Mouse (Mus musculus) embryonic facial prominence, embryonic 12.5 days (tissue): ENCODE results near the gene Nat8f1. TPM values are rescaled to one million over a fixed set of nuclear protein-coding genes. Genes with fewer than 3 reads are reported as not detected.
"Not testable (repeated sequence)": the region's sequence is repeated elsewhere in the genome, so short reads cannot be mapped to it uniquely, and the experiment has no call there.

Source experiments
- ATAC-seq: fragments of 200-750 bp; cut with Nextera tagmentation; 2 replicates; pipeline ENCODE4 v1.8.0; 2017; ENCODE audit not compliant: insufficient number of reproducible peaks, insufficient read depth, low FRiP score, low TSS enrichment
- H3K27ac ChIP-seq: fragments of 300-500 bp; sonication (generic); 2 replicates; pipeline ENCODE4 v1.5.1; 2016; ENCODE audit warnings: mild to moderate bottlenecking
- H3K27me3 ChIP-seq: fragments of 300-500 bp; sonication (generic); 2 replicates; pipeline ENCODE4 v1.6.1; 2016; ENCODE audit warnings: mild to moderate bottlenecking, moderate library complexity
- H3K36me3 ChIP-seq: fragments of 300-500 bp; sonication (generic); 2 replicates; pipeline ENCODE4 v1.6.1; 2016; ENCODE audit warnings: mild to moderate bottlenecking
- H3K4me1 ChIP-seq: fragments of 300-500 bp; sonication (generic); 2 replicates; pipeline ENCODE4 v1.6.1; 2016
- H3K4me2 ChIP-seq: fragments of 300-500 bp; sonication (generic); replicated peaks from 2 replicates; pipeline ENCODE4 v1.6.1; 2016; ENCODE audit warnings: mild to moderate bottlenecking, moderate library complexity
- H3K4me3 ChIP-seq: fragments of 300-500 bp; sonication (generic); 2 replicates; pipeline ENCODE4 v1.5.1; 2016; ENCODE audit warnings: mild to moderate bottlenecking
- H3K9ac ChIP-seq: fragments of 300-500 bp; sonication (generic); 2 replicates; pipeline ENCODE4 v1.6.1; 2016; ENCODE audit warnings: mild to moderate bottlenecking, moderate library complexity
- H3K9me3 ChIP-seq: fragments of 300-500 bp; sonication (generic); 2 replicates; pipeline ENCODE4 v1.6.1; 2016; ENCODE audit warnings: mild to moderate bottlenecking, moderate library complexity
- WGBS: fragments of 180-500 bp; shearing (Covaris S2); methylation state at CpG from one replicate; pipeline ENCODE4 v1.1.7; 2016; 5-methylcytosine and 5-hydroxymethylcytosine counted together
- polyA plus RNA-seq: library from polyadenylated mRNA; unstranded; fragments of >200 nt; fragmentation: Nextera tagmentation; extraction: Ambion mirVana; gene quantifications from 2 replicates; pipeline ENCODE4 v1.2.1, GENCODE M21; 2016

The Nat8f1 gene
- polyA plus RNA-seq, 1 experiment from 2014 or later, result 8.3 TPM

- H3K9me3 ChIP-seq, result no peaks in the 10 kb centered on the region
- no peaks in the 10 kb centered on the region for H3K4me1 ChIP-seq
- WGBS, result 88% methylated on average over 9 of the region's 9 CpGs
- no peak overlapping the region for H3K27ac ChIP-seq
- H3K27me3 ChIP-seq, result no peaks in the 10 kb centered on the region
- ATAC-seq, result no peak
- H3K36me3 ChIP-seq, result peaks cover 66% of the 10 kb centered on the region
- H3K4me2 ChIP-seq, result no peak overlapping the region
- no peak overlapping the region for H3K4me3 ChIP-seq
- H3K9ac ChIP-seq, result no peak overlapping the region
Observed at GRCm38 (mm10) chr6:85927476-85928464, 12.3 kb upstream of the Nat8f1 start.

DNA sequence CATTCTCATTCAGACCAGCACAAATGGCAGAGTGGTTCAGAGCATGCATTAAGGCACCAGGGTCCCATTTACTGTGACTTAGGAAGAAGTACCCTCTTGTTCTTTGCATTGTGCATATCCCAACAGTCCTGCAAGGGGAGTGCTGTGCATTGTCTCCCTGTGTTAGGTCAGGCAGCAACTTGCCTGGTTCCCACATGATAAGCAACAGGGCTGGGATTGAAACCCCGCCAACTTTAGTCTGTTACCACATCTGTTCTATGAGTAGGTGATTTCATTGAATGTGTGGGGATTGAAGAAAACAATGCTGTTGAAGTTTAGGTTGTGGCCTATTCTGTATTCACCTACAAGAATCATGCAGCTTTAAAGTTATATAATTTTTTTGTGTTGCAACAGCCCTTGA, 11.2 kb upstream of the Nat8f1 start:
- no peaks in the 10 kb centered on the region for H3K9me3 ChIP-seq
- H3K27me3 ChIP-seq, result no peaks in the 10 kb centered on the region
- no peak overlapping the region for H3K9ac ChIP-seq
- H3K27ac ChIP-seq, result no peak overlapping the region
- no peaks in the 10 kb centered on the region for H3K4me1 ChIP-seq
- H3K4me3 ChIP-seq, result no peak overlapping the region
- peaks cover 73% of the 10 kb centered on the region for H3K36me3 ChIP-seq
- 94% methylated on average over 1 of the region's 1 CpGs for WGBS
- ATAC-seq, result no peak
- no peak overlapping the region for H3K4me2 ChIP-seq

GRCm38 (mm10) chr6:85923643-85924042, 8.2 kb upstream of the Nat8f1 start:
- H3K27me3 ChIP-seq, result no peaks in the 10 kb centered on the region
- peaks cover 62% of the 10 kb centered on the region for H3K36me3 ChIP-seq
- WGBS, result 95% methylated on average over 1 of the region's 1 CpGs
- no peaks in the 10 kb centered on the region for H3K9me3 ChIP-seq
- H3K4me3 ChIP-seq, result no peak overlapping the region
- no peak overlapping the region for H3K27ac ChIP-seq
- no peak overlapping the region for H3K4me2 ChIP-seq
- no peak overlapping the region for H3K9ac ChIP-seq
- ATAC-seq, result no peak
- H3K4me1 ChIP-seq, result no peaks in the 10 kb centered on the region

- Histone ChIP-seq H3K27me3 (no peaks in the 10 kb centered on the region), H3K4me2 (no peak overlapping the region), H3K36me3 (peaks cover 23% of the 10 kb centered on the region; the same call in 1 of the 2 replicates), H3K9ac (no peak overlapping the region), H3K4me1 (peaks cover 9% of the 10 kb centered on the region; the same call in 1 of the 2 replicates), H3K4me3 (no peak overlapping the region), H3K27ac (no peak overlapping the region), H3K9me3 (no peaks in the 10 kb centered on the region)
- WGBS, result 86% methylated on average over 4 of the region's 4 CpGs
- no peak for ATAC-seq
Observed at GRCm38 (mm10) chr6:85919401-85919800, 3.9 kb upstream of the Nat8f1 start.

DNA sequence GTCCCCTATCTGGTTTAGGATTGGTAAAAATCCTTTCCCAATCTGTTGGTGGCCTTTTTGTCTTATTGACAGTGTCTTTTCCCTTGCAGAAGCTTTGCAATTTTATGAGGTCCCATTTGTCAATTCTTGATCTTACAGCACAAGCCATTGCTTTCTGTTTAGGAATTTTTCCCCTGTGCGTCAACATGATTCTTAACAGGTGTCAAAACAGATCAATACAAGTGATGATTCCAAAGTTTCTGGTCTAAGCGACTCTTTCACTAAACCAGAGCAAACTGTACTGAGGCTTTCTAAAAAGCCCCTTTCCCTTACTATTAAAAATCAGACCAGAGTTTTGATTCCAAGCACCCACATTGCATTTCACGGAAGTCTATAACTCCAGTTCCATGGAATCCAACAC, 2.9 kb upstream of the Nat8f1 start:
- H3K9ac ChIP-seq, ATAC-seq, H3K27ac ChIP-seq, H3K4me2 ChIP-seq, H3K4me1 ChIP-seq, H3K27me3 ChIP-seq, H3K9me3 ChIP-seq, H3K4me3 ChIP-seq: not testable (repeated sequence)
- H3K36me3 ChIP-seq, result peaks cover 20% of the 10 kb centered on the region; the same call in 1 of the 2 replicates
- WGBS, result 93% methylated on average over 3 of the region's 3 CpGs

- ATAC-seq, result no peak
- H3K27me3 ChIP-seq, result no peaks in the 10 kb centered on the region
- H3K4me2 ChIP-seq, result peak overlapping the region; percentile 73
- H3K9ac ChIP-seq, result peak overlapping the region; percentile 76
- H3K4me3 ChIP-seq, result peak overlapping the region; percentile 63
- peaks cover 9% of the 10 kb centered on the region; the same call in 1 of the 2 replicates for H3K4me1 ChIP-seq
- no peaks in the 10 kb centered on the region for H3K9me3 ChIP-seq
- peak overlapping the region; percentile 92; the same call in 1 of the 2 replicates for H3K27ac ChIP-seq
- peaks cover 11% of the 10 kb centered on the region; the same call in 1 of the 2 replicates for H3K36me3 ChIP-seq
- WGBS, result 80% methylated on average over 6 of the region's 6 CpGs
Observed at GRCm38 (mm10) chr6:85916596-85916995, 1.1 kb upstream of the Nat8f1 start.

- peak overlapping the region; percentile 76 for H3K9ac ChIP-seq
- H3K4me3 ChIP-seq, result peak overlapping the region; percentile 63
- 8% methylated on average over 11 of the region's 11 CpGs for WGBS
- peak overlapping the region; percentile 73 for H3K4me2 ChIP-seq
- H3K36me3 ChIP-seq, result no peaks in the 10 kb centered on the region
- no peaks in the 10 kb centered on the region for H3K27me3 ChIP-seq
- H3K27ac ChIP-seq, result peak overlapping the region; percentile 92
- H3K9me3 ChIP-seq, result no peaks in the 10 kb centered on the region
- no peak for ATAC-seq
- peaks cover 9% of the 10 kb centered on the region; the same call in 1 of the 2 replicates for H3K4me1 ChIP-seq
Observed at GRCm38 (mm10) chr6:85915141-85915538, 347 bp downstream of the Nat8f1 start.

GRCm38 (mm10) chr6:85911587-85911986, 3.9 kb downstream of the Nat8f1 start, which contains the start of gene Tprkb:
Tprkb (plus strand) TSS chr6:85911865.
- no peak within 1 kb of the TSS for H3K4me3 ChIP-seq
- no peak for ATAC-seq
- H3K4me2 ChIP-seq, result no peak within 1 kb of the TSS
- H3K9me3 ChIP-seq, result no peaks in the 10 kb centered on the region
- WGBS, result 80% methylated on average over 3 of the region's 3 CpGs
- no peaks in the 10 kb centered on the region for H3K36me3 ChIP-seq
- H3K27ac ChIP-seq, result no peak within 1 kb of the TSS
- H3K27me3 ChIP-seq, result no peaks in the 10 kb centered on the region
- H3K4me1 ChIP-seq, result peaks cover 9% of the 10 kb centered on the region; the same call in 1 of the 2 replicates
- no peak within 1 kb of the TSS for H3K9ac ChIP-seq

GRCm38 (mm10) chr6:85909704-85910103, 5.8 kb downstream of the Nat8f1 start:
- 97% methylated on average over 1 of the region's 1 CpGs for WGBS
- Histone ChIP-seq H3K27ac (no peak overlapping the region), H3K4me2 (no peak overlapping the region), H3K9ac (no peak overlapping the region), H3K27me3 (no peaks in the 10 kb centered on the region), H3K4me3 (no peak overlapping the region), H3K4me1 (0 out of 2 replicates have a peak, but pooled peaks cover 3% of the 10 kb centered on the region), H3K9me3 (no peaks in the 10 kb centered on the region), H3K36me3 (no peaks in the 10 kb centered on the region)
- ATAC-seq, result no peak

GRCm38 (mm10) chr6:85908341-85908740, 7.1 kb downstream of the Nat8f1 start:
- Histone ChIP-seq H3K27me3 (no peaks in the 10 kb centered on the region), H3K9me3 (no peaks in the 10 kb centered on the region), H3K36me3 (no peaks in the 10 kb centered on the region), H3K9ac (no peak overlapping the region), H3K4me2 (no peak overlapping the region), H3K4me1 (no peaks in the 10 kb centered on the region), H3K4me3 (no peak overlapping the region), H3K27ac (no peak overlapping the region)
- no peak for ATAC-seq
- WGBS, result 73% methylated on average over 3 of the region's 3 CpGs

- not testable (repeated sequence) for H3K9ac ChIP-seq, H3K27me3 ChIP-seq, H3K4me3 ChIP-seq, H3K4me1 ChIP-seq, H3K4me2 ChIP-seq, H3K9me3 ChIP-seq, ATAC-seq, H3K36me3 ChIP-seq, H3K27ac ChIP-seq
- WGBS, result 51% methylated on average over 2 of the region's 2 CpGs
Observed at GRCm38 (mm10) chr6:85906911-85907351, 8.6 kb downstream of the Nat8f1 start.

DNA sequence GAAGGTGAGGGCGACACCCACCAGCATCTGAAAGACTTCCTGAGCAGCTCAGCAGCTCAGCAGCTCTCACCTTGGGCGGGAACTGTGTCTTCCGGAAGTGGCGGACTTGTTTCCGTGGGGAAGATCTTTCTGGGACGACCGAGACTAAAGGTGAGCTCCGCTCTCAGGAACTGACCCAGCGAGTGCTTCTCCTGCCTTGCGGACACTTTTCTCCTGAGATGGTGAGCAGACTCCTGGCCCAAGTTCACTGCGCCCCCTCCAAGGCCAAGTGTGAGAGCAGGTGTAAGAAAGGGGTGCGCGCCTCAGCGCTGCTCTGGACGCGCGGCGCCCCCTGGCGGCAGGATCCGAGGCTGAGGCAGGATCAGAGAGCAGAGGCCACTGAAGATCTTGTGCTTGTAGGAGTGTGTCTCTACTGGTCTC, 10.8 kb downstream of the Nat8f1 start, which contains the start of gene Nat8f4:
Gene Nat8f4 (minus strand): TSS at position 243 of the 420 bp plus-strand sequence.
- ATAC-seq, result 0 out of 2 replicates have a peak, but pooled peaks have one; percentile 3
- H3K9ac ChIP-seq, H3K9me3 ChIP-seq, H3K27ac ChIP-seq, H3K4me1 ChIP-seq, H3K27me3 ChIP-seq, H3K36me3 ChIP-seq: not testable (repeated sequence)
- peak within 1 kb of the TSS; percentile 23; the same call in 1 of the 2 replicates for H3K4me3 ChIP-seq
- WGBS, result 14% methylated on average over 20 of the region's 20 CpGs
- peak within 1 kb of the TSS; percentile 31 for H3K4me2 ChIP-seq
